ENCODE assay signal across 9 mouse cellular contexts in the genomic region with DNA sequence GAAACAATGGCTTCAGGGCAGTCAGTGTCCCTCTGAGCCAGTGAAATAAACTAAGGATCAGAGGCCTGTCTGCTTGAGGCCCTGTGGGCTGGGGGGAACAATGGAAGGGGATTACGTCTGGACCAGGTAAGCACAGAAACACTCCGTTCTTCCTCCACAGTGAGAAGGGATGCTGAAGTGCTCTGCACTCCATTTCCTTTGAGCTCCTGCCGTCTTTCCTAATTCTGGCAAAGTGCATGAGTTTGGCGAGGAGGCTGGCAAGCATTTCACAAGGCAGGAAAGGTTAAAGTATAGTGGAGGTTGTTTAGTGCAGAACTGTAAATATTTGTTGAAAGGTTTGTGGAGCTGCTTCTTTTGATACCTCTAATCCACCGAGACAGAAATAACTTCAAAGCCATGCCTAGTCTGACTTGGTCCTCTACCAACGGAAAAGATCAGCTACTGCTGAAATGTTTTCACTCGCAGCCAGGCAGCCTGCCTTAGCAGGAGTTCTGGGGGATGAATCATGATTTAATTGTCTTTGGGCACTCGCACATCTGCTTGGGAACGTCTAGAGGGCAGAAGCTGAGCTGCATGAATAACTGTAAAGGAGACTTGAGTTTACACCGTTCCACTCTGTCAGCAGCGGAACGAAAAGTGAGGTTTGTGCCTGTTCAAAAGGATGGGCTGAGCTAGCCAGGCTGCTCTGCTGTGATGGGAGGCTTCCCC.
DNase-seq lines count a peak whose midpoint lies in the region; ATAC-seq and TF ChIP-seq lines count a peak whose summit lies in the region.
"Had no signal": no experiment of that assay in that cellular context is flagged by ENCODE, and none has a peak within 500 bp of the region (broad histone marks: within the 10 kb centered on the region; RNA-seq: fewer than 3 reads in every experiment).

No protein-coding gene starts in this region.

- TF ChIP-seq CTCF in heart, postnatal 0 days (IDR thresholded peaks at IDR 0.05; ENCODE audit: low read depth): no peak
- peak; percentile 13; the same call in 1 of the 2 replicates for TF ChIP-seq CTCF in midbrain, postnatal 0 days (IDR thresholded peaks at IDR 0.05)

- H3K4me1 ChIP-seq in heart, postnatal 0 days (ENCODE audit: control insufficient read depth, insufficient read depth): no peaks in the 10 kb centered on the region
- peaks cover 5% of the 10 kb centered on the region; the same call in 1 of the 2 replicates for H3K4me1 ChIP-seq in hindbrain, embryonic 12.5 days
- peaks cover 5% of the 10 kb centered on the region; the same call in 1 of the 2 replicates for H3K4me1 ChIP-seq in midbrain, postnatal 0 days (ENCODE audit: insufficient read depth, low read length)

- no peak; the same call in 1 of the 2 replicates for ATAC-seq in heart, postnatal 0 days (ENCODE audit: insufficient read depth, low read depth)
- no peak for ATAC-seq in hindbrain, embryonic 12.5 days (ENCODE audit: low FRiP score)
- peak; percentile 63; the same call in 1 of the 2 replicates for ATAC-seq in midbrain, postnatal 0 days (ENCODE audit: low FRiP score)
- ATAC-seq in cerebellum, adult (ENCODE audit: insufficient number of reproducible peaks, low FRiP score, low TSS enrichment): no peak

- no peaks in the 10 kb centered on the region for H3K27me3 ChIP-seq in heart, postnatal 0 days (ENCODE audit: control insufficient read depth, insufficient read depth, low read length)
- no peaks in the 10 kb centered on the region for H3K27me3 ChIP-seq in hindbrain, embryonic 12.5 days
- H3K27me3 ChIP-seq in midbrain, postnatal 0 days (ENCODE audit: insufficient read depth, low read length): no peaks in the 10 kb centered on the region

- peak; percentile 5 for DNase-seq in heart, postnatal 0 days (ENCODE audit: low spot score)
- DNase-seq in heart, postnatal 36 days: no peak
- DNase-seq in embryo, embryonic 10 days (ENCODE audit: low spot score): peak; percentile 54
- peak; percentile 51 for DNase-seq in midbrain, postnatal 0 days (ENCODE audit: low spot score)
- DNase-seq in thymus, postnatal 10 days (ENCODE audit: low spot score in 2 of 2): no peak
- DNase-seq in kidney, adult 11 months: no peak

- intact Hi-C loops in heart, postnatal 36 days (cut with DNase I): no loop called here

- H3K4me3 ChIP-seq in heart, postnatal 0 days (ENCODE audit: low read depth, low read length): no peak overlapping the region
- no peak overlapping the region for H3K4me3 ChIP-seq in hindbrain, embryonic 12.5 days
- H3K4me3 ChIP-seq in midbrain, postnatal 0 days (ENCODE audit: low read depth, low read length): no peak overlapping the region; the same call in 1 of the 2 replicates

- H3K27ac ChIP-seq in heart, postnatal 0 days (ENCODE audit: low read depth): no peak overlapping the region
- H3K27ac ChIP-seq in hindbrain, embryonic 12.5 days: no peak overlapping the region
- H3K27ac ChIP-seq in midbrain, postnatal 0 days (ENCODE audit: low read depth, low read length): no peak overlapping the region

- TF ChIP-seq EP300 in heart, postnatal 0 days (IDR thresholded peaks at IDR 0.05; ENCODE audit: low read depth): no peak

- WGBS in heart, postnatal 0 days: 15% methylated on average over 12 of the region's 12 CpGs
- WGBS in hindbrain, embryonic 12.5 days: 13% methylated on average over 12 of the region's 12 CpGs
- 5% methylated on average over 12 of the region's 12 CpGs for WGBS in midbrain, postnatal 0 days

- H3K36me3 ChIP-seq in heart, postnatal 0 days (replicated peaks; ENCODE audit: control insufficient read depth, insufficient read depth, low read length): no peaks in the 10 kb centered on the region
- no peaks in the 10 kb centered on the region for H3K36me3 ChIP-seq in hindbrain, embryonic 12.5 days
- H3K36me3 ChIP-seq in midbrain, postnatal 0 days (ENCODE audit: insufficient read depth, low read length): no peaks in the 10 kb centered on the region
- H3K36me3 ChIP-seq: G1E had no signal

- H3K9ac ChIP-seq in heart, postnatal 0 days (replicated peaks; ENCODE audit: low read depth, low read length): no peak overlapping the region
- no peak overlapping the region for H3K9ac ChIP-seq in hindbrain, embryonic 12.5 days
- H3K9ac ChIP-seq in midbrain, postnatal 0 days (replicated peaks; ENCODE audit: low read length, poor library complexity, severe bottlenecking): no peak overlapping the region

- H3K4me2 ChIP-seq in heart, postnatal 0 days (ENCODE audit: low read depth, low read length): peak overlapping the region; percentile 36
- peak overlapping the region; percentile 17; the same call in 1 of the 2 replicates for H3K4me2 ChIP-seq in hindbrain, embryonic 12.5 days (replicated peaks)
- peak overlapping the region; percentile 38 for H3K4me2 ChIP-seq in midbrain, postnatal 0 days (ENCODE audit: low read depth, low read length, poor library complexity, severe bottlenecking)

- H3K9me3 ChIP-seq in heart, postnatal 0 days (replicated peaks; ENCODE audit: control insufficient read depth, low read length): no peaks in the 10 kb centered on the region
- no peaks in the 10 kb centered on the region for H3K9me3 ChIP-seq in hindbrain, embryonic 12.5 days (replicated peaks)
- H3K9me3 ChIP-seq in midbrain, postnatal 0 days (ENCODE audit: low read length): no peaks in the 10 kb centered on the region

Comparison
In these comparisons a context has a peak if more than half of its experiments do, and no peak if none do; other contexts are left out.
1. DNase-seq: peak in heart, postnatal 0 days (single experiment), embryo, embryonic 10 days (single experiment) and midbrain, postnatal 0 days (single experiment); none in heart, postnatal 36 days (0 of 2), thymus, postnatal 10 days (0 of 2) and kidney, adult 11 months (single experiment).
2. Peak in every context shown above with its lines, with median percentiles within 50 percentile points of each other: H3K4me2 ChIP-seq.